Mouse (Mus musculus) left cerebral cortex, postnatal 36 days (tissue): ENCODE measurements at regions not wholly inside any gene's neighbourhood (a gene's known extent, or its start where the extent isn't known, plus 50 kb on each side); places are given as distances from the start of the nearest gene placed in this dataset.
A peak's percentile ranks its signal among the peaks of the same experiment; 100 is the strongest.

Source experiments
- DNase-seq, 2 experiments: peaks; one replicate each; pipeline ENCODE4 v3.0.0; 2021 to 2022; ENCODE audit warnings: low spot score in 2 of 2, mixed read lengths in 1 of 2
- intact Hi-C: fragments of 180-260 bp; cut with DNase I; formaldehyde crosslinking; loops from one replicate; pipeline ENCODE4 v1.15.1; 2025

GRCm38 (mm10) chr3:145705317-145705716 is 53.2 kb upstream of the Ddah1 start:
- DNase-seq = peak in 1 of 2 experiments; percentile 14
- intact Hi-C loops = no loop called here

- DNase-seq = no peak
- intact Hi-C loops = no loop called here
Measured at GRCm38 (mm10) chr3:145704054-145704453, 54.3 kb upstream of the Ccn1 start.

GRCm38 (mm10) chr3:145703411-145703924 is 53.7 kb upstream of the Ccn1 start:
- no peak for DNase-seq
- intact Hi-C loops = no loop called here

- intact Hi-C loops = no loop called here
- DNase-seq = no peak
Measured at GRCm38 (mm10) chr3:145702739-145703138, 53.0 kb upstream of the Ccn1 start.

GRCm38 (mm10) chr3:145701945-145702344 is 52.2 kb upstream of the Ccn1 start:
- intact Hi-C loops = no loop called here
- DNase-seq = no peak
